Mouse (Mus musculus) heart, postnatal 0 days (tissue): ENCODE results near the gene Clec5a.

Experiments used
- CTCF ChIP-seq: IDR thresholded peaks from 2 replicates; pipeline ENCODE4 v1.5.1; 2016; ENCODE audit warnings: antibody characterized with exemption, control low read depth, low read depth
- EP300 ChIP-seq: IDR thresholded peaks from 2 replicates; pipeline ENCODE4 v1.6.1; 2016; ENCODE audit warnings: antibody characterized with exemption, low read depth

DNA sequence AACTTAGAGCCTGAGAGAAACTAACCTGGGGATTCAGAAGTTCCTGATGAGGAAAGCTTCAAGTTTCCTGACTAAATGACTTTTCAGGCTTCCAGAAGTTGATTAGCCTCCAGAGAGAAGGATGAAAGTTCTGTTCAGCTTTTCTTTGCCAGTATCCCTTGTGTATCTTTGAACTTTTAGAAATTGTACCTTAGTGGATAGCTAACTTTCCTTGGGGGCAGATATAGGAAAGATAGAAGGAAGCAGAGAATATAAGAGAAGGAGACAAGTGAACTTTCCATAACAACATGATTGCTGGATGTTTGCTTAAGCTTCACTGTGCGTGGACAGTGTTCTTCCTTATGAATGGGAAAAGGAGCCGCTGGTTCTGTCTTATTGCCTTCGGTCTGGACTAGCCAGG is 16.4 kb downstream of the Clec5a start, which contains the start of gene Olfr460:
- no peak for TF ChIP-seq CTCF
- no peak for TF ChIP-seq EP300
